Mouse (Mus musculus) erythroblast, adult 5-6 weeks (primary cell): Measurements from ENCODE around the gene Kif4. TPM values are rescaled to one million over a fixed set of nuclear protein-coding genes. Genes with fewer than 3 reads are reported as not detected.

Experiments used
- ATAC-seq: replicated peaks from 2 replicates; pipeline ENCODE4 v1.8.0; 2016; ENCODE audit warnings: moderate number of reproducible peaks, mild to moderate bottlenecking, moderate TSS enrichment, inconsistent platforms; ENCODE audit not compliant: poor library complexity, low FRiP score, severe bottlenecking
- total RNA-seq, 2 experiments: library from RNA; stranded (forward) in 1 of 2; stranded (reverse) in 1 of 2; fragments of 150-400 nt in 1 of 2; fragments of 200-764, 138-1000 nt in 1 of 2; gene quantifications; 2 replicates each; pipeline versions ENCODE4 v1.2.3 to v1.2.4; 2015 to 2017; ENCODE audit warnings: low replicate concordance in 2 of 2

Kif4 gene
- total RNA-seq (2015; ENCODE audit: low replicate concordance) (17.3 and 25.9 TPM in 2 replicates), total RNA-seq (2017; ENCODE audit: low replicate concordance) (32.5 and 45.0 TPM in 2 replicates)

DNA sequence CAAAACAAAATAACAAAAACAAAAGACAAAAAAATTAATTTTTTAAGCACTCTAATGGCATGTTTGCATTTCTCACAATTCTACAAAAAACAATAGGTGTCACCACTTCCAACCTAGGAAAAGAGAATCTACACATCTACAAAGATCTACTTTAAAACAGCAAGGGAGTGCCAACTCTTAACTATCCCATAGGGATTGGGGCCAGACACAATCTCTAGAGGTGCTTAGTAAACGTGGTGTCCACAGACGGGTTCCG is at the start of gene Kif4:
Gene Kif4, plus strand, starts transcription at position 192 of the 256 bp plus-strand sequence.
- no peak for ATAC-seq

- ATAC-seq: no peak
Observed at GRCm38 (mm10) chrX:100594791-100595190, 30.7 kb upstream of the Kif4 start, which contains the start of gene P2ry4. Gene P2ry4 (minus strand): TSS chrX:100594869.

- no peak for ATAC-seq
Observed at GRCm38 (mm10) chrX:100597439-100597838, 28.1 kb upstream of the Kif4 start.

- ATAC-seq: no peak
Observed at GRCm38 (mm10) chrX:100599755-100600154, 25.8 kb upstream of the Kif4 start.

DNA sequence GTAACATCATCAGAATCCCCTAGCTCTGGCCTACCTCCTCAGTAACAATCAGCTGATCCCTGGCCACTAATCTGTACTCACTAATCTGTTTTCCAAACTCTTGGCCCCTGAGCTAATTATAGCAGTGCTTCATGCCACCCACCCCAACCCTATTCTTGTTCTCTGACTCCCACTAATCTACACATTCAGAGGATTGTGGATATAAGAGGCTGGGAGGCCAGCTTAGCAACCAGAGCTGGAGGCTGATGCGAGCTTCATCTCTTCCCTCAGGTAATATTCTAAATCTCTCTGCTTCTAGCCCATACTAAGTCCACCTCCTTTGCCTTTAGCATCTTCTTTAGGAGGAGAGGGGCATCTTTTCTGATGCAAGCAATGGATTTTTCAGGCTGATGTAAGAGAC is 20.2 kb upstream of the Kif4 start, which contains the start of gene Arr3:
Gene Arr3, plus strand, starts transcription at position 184 of the 400 bp plus-strand sequence.
- no peak for ATAC-seq

GRCm38 (mm10) chrX:100618488-100618887 is 7.0 kb upstream of the Kif4 start:
- no peak for ATAC-seq

- no peak for ATAC-seq
Observed at GRCm38 (mm10) chrX:100621366-100621765, 4.2 kb upstream of the Kif4 start.

GRCm38 (mm10) chrX:100624242-100624641 is 1.3 kb upstream of the Kif4 start:
- ATAC-seq: 0 out of 2 replicates have a peak, but pooled peaks have one; percentile 18

- ATAC-seq: no peak
Observed at GRCm38 (mm10) chrX:100625146-100625545, 391 bp upstream of the Kif4 start.

DNA sequence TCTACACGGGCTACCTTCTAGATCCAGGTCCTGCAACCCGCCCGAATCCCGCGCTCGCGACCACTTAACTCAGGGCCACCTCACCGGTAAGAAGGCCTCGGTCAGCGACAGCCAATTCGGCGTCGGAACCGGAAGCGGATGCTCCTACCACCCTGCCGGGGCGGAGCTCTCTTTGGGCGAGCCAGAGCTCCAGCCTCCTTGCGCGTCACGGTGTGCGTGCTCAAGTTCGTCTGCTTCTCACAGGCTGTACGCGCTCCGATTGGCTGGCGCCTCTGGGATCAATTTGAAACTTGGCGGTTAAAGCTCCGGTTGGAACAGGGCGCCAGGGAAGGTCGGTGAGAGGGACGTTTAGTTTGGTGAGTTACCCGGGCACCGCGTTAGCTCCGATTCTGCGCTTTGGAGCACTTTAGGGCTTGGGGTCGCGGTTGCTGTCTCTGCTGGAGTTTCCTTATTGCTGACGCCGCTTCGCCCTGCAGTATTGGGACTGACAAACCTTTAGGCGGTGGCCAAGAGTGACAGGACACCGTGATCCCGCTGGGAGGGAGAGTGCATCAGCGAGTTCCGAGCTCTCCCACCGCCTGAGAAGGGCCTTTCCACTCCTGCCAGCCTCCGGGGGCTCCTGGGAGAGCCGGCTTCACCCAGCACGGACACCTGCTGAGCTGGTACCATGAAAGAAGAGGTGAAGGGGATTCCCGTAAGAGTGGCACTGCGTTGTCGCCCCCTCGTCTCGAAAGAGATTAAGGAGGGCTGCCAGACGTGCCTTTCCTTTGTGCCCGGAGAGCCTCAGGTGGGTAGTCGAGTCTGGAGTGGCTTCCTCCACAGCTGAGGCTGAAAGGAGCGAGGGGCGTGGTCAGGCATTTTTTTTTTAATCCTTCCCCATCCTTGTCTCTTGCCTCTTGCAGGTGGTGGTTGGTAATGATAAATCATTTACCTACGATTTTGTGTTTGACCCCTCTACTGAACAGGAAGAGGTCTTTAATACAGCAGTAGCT is 561 bp downstream of the Kif4 start, which contains the start of gene Pdzd11:
Gene Pdzd11, minus strand, starts transcription at position 767 of the 992 bp plus-strand sequence.
- peak; percentile 100 for ATAC-seq

DNA sequence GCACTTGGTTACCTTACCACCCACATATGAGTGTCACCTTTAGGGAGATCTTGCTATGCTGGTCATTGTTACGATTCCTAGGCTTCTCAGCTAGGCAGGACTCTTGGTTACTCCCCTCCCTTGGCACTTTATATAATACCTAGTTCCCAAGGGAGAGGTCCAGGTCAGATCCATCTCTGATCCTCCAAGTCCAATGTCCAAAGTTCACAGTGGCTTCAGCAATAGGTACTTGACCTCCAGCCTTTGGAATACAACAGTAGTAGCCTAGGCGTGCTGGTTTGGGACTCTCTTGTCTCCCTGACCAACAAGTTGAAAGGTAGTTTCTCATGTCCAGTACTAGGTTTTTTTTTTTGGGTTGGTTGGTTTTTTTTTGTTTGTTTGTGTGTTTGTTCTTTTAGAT is 3.5 kb downstream of the Kif4 start:
- ATAC-seq: no peak

- ATAC-seq: no peak
Observed at GRCm38 (mm10) chrX:100638477-100638876, 12.9 kb downstream of the Kif4 start.

GRCm38 (mm10) chrX:100652848-100653247 is 27.3 kb downstream of the Kif4 start:
- no peak for ATAC-seq

DNA sequence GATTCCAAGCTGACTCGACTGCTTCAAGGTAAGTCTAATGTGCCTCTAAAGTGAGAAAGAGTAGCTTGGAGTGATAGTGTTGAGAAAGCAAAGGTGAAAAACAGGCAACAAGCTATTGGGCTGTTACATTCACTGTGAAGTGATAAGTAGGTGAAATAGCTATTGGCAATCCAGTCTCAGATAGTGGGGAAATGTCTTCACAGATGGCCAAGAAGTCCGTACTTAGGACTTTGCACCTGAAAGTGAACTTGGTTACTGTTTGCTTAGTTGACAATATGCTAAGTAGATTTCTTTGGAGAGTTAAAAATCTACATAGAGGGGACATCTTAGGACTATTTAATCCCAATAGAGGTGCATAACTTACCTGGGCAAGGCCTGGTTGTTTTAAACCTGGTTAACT is 39.3 kb downstream of the Kif4 start:
- ATAC-seq: no peak

GRCm38 (mm10) chrX:100678204-100678603 is 52.7 kb downstream of the Kif4 start:
- ATAC-seq: no peak

DNA sequence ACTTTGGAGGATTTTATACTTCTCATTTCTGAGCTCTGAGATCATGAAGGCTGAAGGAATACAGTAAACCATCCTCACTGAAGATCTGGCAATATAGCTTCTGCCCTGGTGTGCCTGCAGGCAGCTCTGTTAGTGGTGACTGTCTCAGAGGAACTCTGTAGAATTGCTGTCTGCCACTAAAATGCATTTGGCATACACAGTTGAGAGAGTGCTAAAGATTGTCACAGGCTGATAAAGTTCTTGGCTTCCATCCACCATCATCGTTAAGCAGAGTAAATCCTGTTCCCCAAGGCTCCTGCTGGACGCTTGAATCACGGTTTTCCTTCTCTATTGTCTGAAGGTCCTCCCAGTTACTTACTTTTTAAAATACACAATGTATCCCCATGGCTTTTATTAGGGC is 61.0 kb downstream of the Kif4 start:
- ATAC-seq: no peak

- ATAC-seq: no peak
Observed at GRCm38 (mm10) chrX:100687360-100688032, 62.0 kb downstream of the Kif4 start.

GRCm38 (mm10) chrX:100688033-100688370 is 62.5 kb downstream of the Kif4 start:
- ATAC-seq: no peak

DNA sequence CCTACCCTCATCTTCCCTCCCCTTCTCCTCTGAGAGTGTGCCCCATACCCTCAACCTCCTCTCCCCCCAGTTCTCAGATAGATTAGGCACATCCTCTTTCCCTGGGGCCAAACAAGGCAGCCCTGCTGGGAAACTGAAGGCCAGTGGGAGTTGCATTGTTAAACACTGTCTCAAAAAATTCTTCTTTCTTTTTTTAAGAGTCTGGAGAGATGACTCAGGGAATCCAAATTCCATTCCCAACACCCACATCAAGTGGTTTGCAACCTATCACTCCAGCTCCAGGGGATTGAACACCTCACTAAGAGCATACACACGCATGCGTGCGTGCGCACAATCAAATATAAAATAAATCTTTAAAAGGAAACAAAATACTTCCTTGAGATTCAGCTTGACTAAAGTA is 71.2 kb downstream of the Kif4 start:
- no peak for ATAC-seq

DNA sequence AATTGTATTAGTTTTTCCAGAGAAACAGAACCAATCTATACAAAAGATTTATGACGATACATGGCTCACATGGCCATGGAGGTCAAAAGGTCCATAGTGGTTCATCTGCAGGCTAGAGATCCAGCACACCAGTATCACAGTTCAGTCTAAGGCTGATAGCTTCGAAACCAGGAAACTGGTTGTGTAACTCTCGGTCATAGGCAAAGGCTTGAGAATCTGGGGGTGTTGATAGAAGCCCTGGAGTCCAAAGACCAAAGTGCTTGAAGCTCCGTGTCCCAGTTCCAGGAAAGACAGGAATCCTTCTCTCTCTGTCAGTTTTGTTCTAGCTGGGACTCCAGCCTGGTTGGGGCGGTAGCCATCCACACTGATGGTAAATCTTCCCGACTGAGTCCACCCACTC is 82.5 kb downstream of the Kif4 start:
- ATAC-seq: no peak

- ATAC-seq: no peak
Observed at GRCm38 (mm10) chrX:100716173-100716572, 90.6 kb downstream of the Kif4 start.
